Mouse (Mus musculus): Measurements from ENCODE around the gene Gm10230. TPM values are rescaled to one million over a fixed set of nuclear protein-coding genes. Genes with fewer than 3 reads are reported as not detected.
"Not testable (repeated sequence)": the region's sequence is repeated elsewhere in the genome, so short reads cannot be mapped to it uniquely, and the experiment has no call there.

Gene Gm10230
- total RNA-seq (2021), result not detected
- long read RNA-seq, result 0 reads

DNA sequence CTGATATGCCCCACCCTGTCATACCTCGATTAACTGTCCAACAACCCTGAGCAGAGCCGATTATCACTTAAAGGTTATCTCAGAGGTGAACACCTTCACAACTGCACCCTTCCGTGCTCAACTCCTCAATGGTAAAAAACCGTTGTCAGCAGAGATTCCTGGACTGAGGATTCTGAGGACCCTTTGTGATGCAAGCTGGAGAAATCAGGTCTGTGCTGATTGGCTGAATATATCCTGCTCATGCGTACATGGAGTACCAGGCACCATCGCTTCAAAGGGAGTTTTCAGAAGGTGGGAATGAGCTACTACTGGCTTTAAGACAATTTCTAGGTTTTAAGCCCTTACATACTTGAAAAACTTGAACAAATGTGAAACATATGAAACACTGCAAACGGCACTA is at the start of gene Gm10230:
TSS of gene Gm10230 (minus strand) at position 101 of the 400 bp plus-strand sequence.
- DNase-seq (ENCODE audit: low spot score in 2 of 2), result not testable (repeated sequence)

Small RNA genes within 50 kb of the gene (microRNA-seq; reads per million reads assigned to microRNA genes)
- gene Gm44452, result 0 reads per million in 2 experiments
